Mouse (Mus musculus) ES-Bruce4 (cell line): ENCODE measurements around the gene Foxf1. TPM values are rescaled to one million over a fixed set of nuclear protein-coding genes. Genes with fewer than 3 reads are reported as not detected.

ENCODE experiments used
- H3K27ac ChIP-seq: 2 replicates; pipeline ENCODE4 v1.5.1; 2012; ENCODE audit warnings: low read length, inconsistent platforms; ENCODE audit not compliant: insufficient read depth
- H3K27me3 ChIP-seq: 2 replicates; pipeline ENCODE4 v1.6.1; 2012; ENCODE audit warnings: mild to moderate bottlenecking, low read length, inconsistent platforms; ENCODE audit not compliant: control insufficient read depth, poor library complexity, insufficient read depth, severe bottlenecking
- H3K36me3 ChIP-seq: 2 replicates; pipeline ENCODE4 v1.6.1; 2012; ENCODE audit warnings: inconsistent platforms, mild to moderate bottlenecking, low read length, moderate library complexity; ENCODE audit not compliant: control insufficient read depth, poor library complexity, insufficient read depth, severe bottlenecking
- H3K4me1 ChIP-seq: one replicate; pipeline ENCODE4 v1.8.1; 2011; ENCODE audit warnings: low read length; ENCODE audit not compliant: control insufficient read depth, insufficient read depth
- H3K4me3 ChIP-seq: 2 replicates; pipeline ENCODE4 v1.5.1; 2011; ENCODE audit warnings: low read depth, mild to moderate bottlenecking, low read length
- H3K9ac ChIP-seq: 2 replicates; pipeline ENCODE4 v1.6.1; 2012; ENCODE audit warnings: low read depth, mild to moderate bottlenecking, inconsistent platforms; ENCODE audit not compliant: poor library complexity, severe bottlenecking
- H3K9me3 ChIP-seq: replicated peaks from 2 replicates; pipeline ENCODE4 v1.6.1; 2012; ENCODE audit warnings: mild to moderate bottlenecking, low read length, inconsistent platforms; ENCODE audit not compliant: control insufficient read depth, poor library complexity, insufficient read depth, severe bottlenecking
- CTCF ChIP-seq: IDR thresholded peaks from one replicate; pipeline ENCODE4 v1.8.1; 2011; ENCODE audit warnings: low read depth, low read length
- EP300 ChIP-seq: IDR thresholded peaks from 2 replicates; pipeline ENCODE4 v1.6.1; 2011; ENCODE audit warnings: low read depth, low read length; ENCODE audit not compliant: insufficient read depth
- POLR2A ChIP-seq: IDR thresholded peaks from one replicate; pipeline ENCODE4 v1.8.1; 2011; ENCODE audit warnings: low read length; ENCODE audit not compliant: insufficient read depth
- polyA plus RNA-seq: library from polyadenylated mRNA; stranded (reverse); fragments of >200 nt; gene quantifications from 2 replicates; pipeline ENCODE4 v1.2.4, GENCODE M21; 2011; ENCODE audit warnings: low read depth; ENCODE audit not compliant: missing spikeins, insufficient read depth, insufficient read length

Foxf1 gene
- polyA plus RNA-seq, 1 experiment, result 0.33 TPM

- TF ChIP-seq EP300, result no peak
- Histone ChIP-seq H3K9ac (no peak overlapping the region), H3K27ac (no peak overlapping the region), H3K36me3 (no peaks in the 10 kb centered on the region), H3K4me3 (no peak overlapping the region), H3K9me3 (peaks cover 6% of the 10 kb centered on the region; the same call in 1 of the 2 replicates), H3K4me1 (peaks cover 2% of the 10 kb centered on the region), H3K27me3 (peaks cover 38% of the 10 kb centered on the region)
Observed at GRCm38 (mm10) chr8:121124547-121125239, 40.5 kb downstream of the Foxf1 start.

GRCm38 (mm10) chr8:121125311-121125876 lies 41.2 kb downstream of the Foxf1 start:
- no peak overlapping the region for H3K27ac ChIP-seq

GRCm38 (mm10) chr8:121126191-121126590 lies 42.0 kb downstream of the Foxf1 start:
- H3K9me3 ChIP-seq, result peaks cover 6% of the 10 kb centered on the region; the same call in 1 of the 2 replicates
- H3K27me3 ChIP-seq, result peaks cover 27% of the 10 kb centered on the region
- no peaks in the 10 kb centered on the region for H3K36me3 ChIP-seq
- H3K9ac ChIP-seq, result no peak overlapping the region
- H3K27ac ChIP-seq, result no peak overlapping the region
- H3K4me3 ChIP-seq, result no peak overlapping the region
- peaks cover 2% of the 10 kb centered on the region for H3K4me1 ChIP-seq
- TF ChIP-seq POLR2A (no peak), CTCF (no peak), EP300 (no peak)

More at GRCm38 (mm10) chr8:121125311-121125876, 41.2 kb downstream of the Foxf1 start:
- Histone ChIP-seq H3K9ac (0 out of 2 replicates have a peak overlapping the region, but pooled peaks have one; percentile 25), H3K36me3 (no peaks in the 10 kb centered on the region), H3K4me1 (peaks cover 2% of the 10 kb centered on the region), H3K9me3 (peaks cover 6% of the 10 kb centered on the region; the same call in 1 of the 2 replicates), H3K4me3 (peak overlapping the region; percentile 41), H3K27me3 (peaks cover 34% of the 10 kb centered on the region)
- TF ChIP-seq CTCF (peak; percentile 47), EP300 (no peak)

DNA sequence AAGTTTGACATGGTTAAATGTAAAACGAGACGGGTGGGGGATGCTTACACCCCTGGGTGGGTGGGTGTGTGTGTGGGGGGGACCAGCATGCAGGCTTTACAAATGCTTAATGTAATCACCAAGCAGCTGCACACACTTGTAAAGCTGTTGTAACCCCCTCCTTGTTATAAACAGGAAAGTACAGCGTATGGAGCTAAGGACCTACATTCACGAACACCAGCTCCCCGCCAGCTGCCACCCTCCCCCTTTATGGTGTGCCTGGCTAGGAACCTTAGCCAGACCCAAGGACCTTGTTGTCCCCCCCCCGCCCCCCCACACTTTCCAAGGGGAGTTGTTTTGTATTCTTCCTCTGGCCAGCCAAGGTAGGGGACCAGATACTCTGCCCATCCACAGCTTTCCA lies 42.5 kb downstream of the Foxf1 start:
- TF ChIP-seq EP300 (no peak), POLR2A (no peak), CTCF (no peak)
- H3K36me3 ChIP-seq, result no peaks in the 10 kb centered on the region
- no peak overlapping the region for H3K9ac ChIP-seq
- peaks cover 6% of the 10 kb centered on the region; the same call in 1 of the 2 replicates for H3K9me3 ChIP-seq
- no peak overlapping the region for H3K27ac ChIP-seq
- H3K4me3 ChIP-seq, result no peak overlapping the region
- H3K27me3 ChIP-seq, result peaks cover 26% of the 10 kb centered on the region
- peaks cover 2% of the 10 kb centered on the region for H3K4me1 ChIP-seq

DNA sequence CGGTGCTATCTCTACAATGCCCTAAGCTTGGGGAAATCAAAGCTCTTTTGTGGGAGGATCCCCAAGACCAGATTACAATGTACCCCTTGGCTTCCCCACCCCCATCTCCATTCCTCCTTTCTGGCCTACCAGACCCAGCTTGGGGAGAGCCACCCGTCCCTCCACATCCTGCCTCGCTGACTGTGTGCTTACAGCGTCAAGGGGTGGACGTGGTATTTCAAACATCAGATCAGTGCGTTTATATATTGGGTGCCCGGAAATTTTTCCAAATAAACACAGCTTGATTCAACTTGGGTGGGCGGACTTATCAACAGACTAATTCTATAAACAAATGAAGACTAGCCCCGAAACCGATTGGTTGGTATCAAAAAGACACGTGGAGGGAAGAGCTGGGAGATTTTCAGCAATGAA lies 43.1 kb downstream of the Foxf1 start:
- Histone ChIP-seq H3K9ac (no peak overlapping the region), H3K4me3 (no peak overlapping the region), H3K27me3 (peaks cover 26% of the 10 kb centered on the region), H3K9me3 (peaks cover 6% of the 10 kb centered on the region; the same call in 1 of the 2 replicates), H3K4me1 (peaks cover 2% of the 10 kb centered on the region), H3K27ac (no peak overlapping the region), H3K36me3 (no peaks in the 10 kb centered on the region)
- TF ChIP-seq EP300 (no peak), CTCF (no peak), POLR2A (no peak)

DNA sequence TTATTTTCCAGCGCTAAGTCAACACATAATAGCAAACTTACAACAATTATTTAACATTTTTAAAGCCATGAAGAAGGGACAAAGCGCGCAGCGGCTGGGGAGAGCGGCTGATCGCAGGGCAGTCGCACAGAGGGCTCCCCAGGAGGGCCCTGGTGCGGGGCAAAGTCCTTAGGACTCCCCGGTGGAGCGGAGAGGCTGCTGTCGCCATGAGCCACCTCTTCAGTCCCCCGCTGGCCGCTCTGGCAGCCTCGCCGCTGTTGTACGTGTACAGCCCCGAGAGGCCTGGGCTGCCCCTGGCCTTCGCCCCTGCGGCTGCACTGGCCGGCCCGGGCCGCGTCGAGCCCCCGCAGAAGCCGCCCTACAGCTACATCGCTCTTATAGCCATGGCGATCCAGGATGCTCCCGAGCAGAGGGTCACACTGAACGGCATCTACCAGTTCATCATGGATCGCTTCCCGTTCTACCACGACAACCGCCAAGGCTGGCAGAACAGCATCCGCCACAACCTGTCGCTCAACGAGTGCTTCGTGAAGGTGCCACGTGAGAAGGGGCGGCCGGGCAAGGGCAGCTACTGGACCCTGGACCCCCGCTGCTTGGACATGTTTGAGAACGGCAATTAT lies 43.7 kb downstream of the Foxf1 start, which contains the start of gene Foxl1:
Gene Foxl1, plus strand, starts transcription at position 185 of the 620 bp plus-strand sequence.
- Histone ChIP-seq H3K36me3 (no peaks in the 10 kb centered on the region), H3K4me3 (peak within 1 kb of the TSS; percentile 31), H3K27ac (no peak within 1 kb of the TSS), H3K27me3 (peaks cover 26% of the 10 kb centered on the region), H3K4me1 (peaks cover 2% of the 10 kb centered on the region), H3K9ac (peak within 1 kb of the TSS; percentile 16; the same call in 1 of the 2 replicates), H3K9me3 (peaks cover 3% of the 10 kb centered on the region; the same call in 1 of the 2 replicates)
- TF ChIP-seq POLR2A (no peak), EP300 (no peak), CTCF (no peak)
